Mouse (Mus musculus) liver, embryonic 13.5 days (tissue): Measurements from ENCODE around the gene Cd19. TPM values are rescaled to one million over a fixed set of nuclear protein-coding genes. Genes with fewer than 3 reads are reported as not detected.
"Not testable (repeated sequence)": the region's sequence is repeated elsewhere in the genome, so short reads cannot be mapped to it uniquely, and the experiment has no call there.

Experiments
- ATAC-seq: fragments of 200-750 bp; cut with Nextera tagmentation; 2 replicates; pipeline ENCODE4 v1.8.0; 2017; ENCODE audit warnings: low read depth, mild to moderate bottlenecking, moderate number of reproducible peaks, moderate library complexity
- DNase-seq: peaks from one replicate; pipeline ENCODE4 v3.0.0; 2022
- H3K27ac ChIP-seq: fragments of 300-500 bp; sonication (generic); 2 replicates; pipeline ENCODE4 v1.5.1; 2015; ENCODE audit warnings: moderate library complexity, mild to moderate bottlenecking, inconsistent platforms
- H3K27me3 ChIP-seq: fragments of 300-500 bp; sonication (generic); 2 replicates; pipeline ENCODE4 v1.6.1; 2015; ENCODE audit warnings: mild to moderate bottlenecking, inconsistent platforms
- H3K36me3 ChIP-seq: fragments of 300-500 bp; sonication (generic); 2 replicates; pipeline ENCODE4 v1.6.1; 2015; ENCODE audit warnings: mild to moderate bottlenecking, inconsistent platforms
- H3K4me1 ChIP-seq: fragments of 300-500 bp; sonication (generic); replicated peaks from 2 replicates; pipeline ENCODE4 v1.6.1; 2015; ENCODE audit warnings: inconsistent platforms
- H3K4me2 ChIP-seq: fragments of 300-500 bp; sonication (generic); 2 replicates; pipeline ENCODE4 v1.6.1; 2015; ENCODE audit warnings: inconsistent platforms, mild to moderate bottlenecking, moderate library complexity
- H3K4me3 ChIP-seq: fragments of 300-500 bp; sonication (generic); replicated peaks from 2 replicates; pipeline ENCODE4 v1.5.1; 2015; ENCODE audit warnings: mild to moderate bottlenecking, inconsistent platforms
- H3K9ac ChIP-seq: fragments of 300-500 bp; sonication (generic); 2 replicates; pipeline ENCODE4 v1.6.1; 2015; ENCODE audit warnings: mild to moderate bottlenecking, inconsistent platforms
- H3K9me3 ChIP-seq: fragments of 300-500 bp; sonication (generic); replicated peaks from 2 replicates; pipeline ENCODE4 v1.6.1; 2016; ENCODE audit warnings: inconsistent platforms
- WGBS: fragments of 180-500 bp; shearing (Covaris S2); methylation state at CpG from one replicate; pipeline ENCODE4 v1.1.7; 2015; ENCODE audit not compliant: insufficient replicate concordance; 5-methylcytosine and 5-hydroxymethylcytosine counted together
- polyA plus RNA-seq: library from polyadenylated mRNA; unstranded; fragments of >200 nt; fragmentation: Nextera tagmentation; extraction: Ambion mirVana; gene quantifications from 2 replicates; pipeline ENCODE4 v1.2.1, GENCODE M21; 2015

Gene Cd19
- polyA plus RNA-seq, 1 experiment from 2014 or later, result 0.23 TPM

- ATAC-seq (no peak), DNase-seq (no peak)
- no peak overlapping the region for H3K27ac ChIP-seq
- no peaks in the 10 kb centered on the region for H3K36me3 ChIP-seq
- WGBS, result 20% methylated on average over 2 of the region's 2 CpGs
- H3K9ac ChIP-seq, result no peak overlapping the region
- 0 out of 2 replicates have a peak, but pooled peaks cover 5% of the 10 kb centered on the region for H3K4me1 ChIP-seq
- no peaks in the 10 kb centered on the region for H3K9me3 ChIP-seq
- H3K4me2 ChIP-seq, result no peak overlapping the region
- H3K27me3 ChIP-seq, result no peaks in the 10 kb centered on the region
- H3K4me3 ChIP-seq, result no peak overlapping the region
Observed at GRCm38 (mm10) chr7:126416615-126417014, 1.9 kb upstream of the Cd19 start.

- ATAC-seq (no peak), DNase-seq (no peak)
- Histone ChIP-seq H3K27me3 (peaks cover 9% of the 10 kb centered on the region), H3K9me3 (no peaks in the 10 kb centered on the region), H3K4me2 (no peak overlapping the region), H3K4me3 (no peak overlapping the region), H3K36me3 (no peaks in the 10 kb centered on the region), H3K27ac (no peak overlapping the region), H3K4me1 (no peaks in the 10 kb centered on the region), H3K9ac (no peak overlapping the region)
- WGBS, result 73% methylated on average over 4 of the region's 4 CpGs
Observed at GRCm38 (mm10) chr7:126411061-126411460, 3.6 kb downstream of the Cd19 start.

GRCm38 (mm10) chr7:126408686-126409085, 6.0 kb downstream of the Cd19 start:
- Histone ChIP-seq H3K27ac (no peak overlapping the region), H3K4me1 (no peaks in the 10 kb centered on the region), H3K9ac (no peak overlapping the region), H3K27me3 (peaks cover 9% of the 10 kb centered on the region), H3K4me2 (no peak overlapping the region), H3K9me3 (no peaks in the 10 kb centered on the region), H3K36me3 (no peaks in the 10 kb centered on the region), H3K4me3 (no peak overlapping the region)
- ATAC-seq, result no peak
- no peak for DNase-seq
- WGBS, result 64% methylated on average over 2 of the region's 2 CpGs

- not testable (repeated sequence) for H3K9me3 ChIP-seq, H3K4me2 ChIP-seq, ATAC-seq, H3K27me3 ChIP-seq, H3K36me3 ChIP-seq, DNase-seq, H3K27ac ChIP-seq, H3K9ac ChIP-seq, H3K4me3 ChIP-seq
- H3K4me1 ChIP-seq, result peaks cover 11% of the 10 kb centered on the region
- WGBS, result 64% methylated on average over 8 of the region's 8 CpGs
Observed at GRCm38 (mm10) chr7:126402518-126402917, 12.2 kb downstream of the Cd19 start.

GRCm38 (mm10) chr7:126399548-126399947, 15.1 kb downstream of the Cd19 start:
- ATAC-seq, result no peak
- WGBS, result 5% methylated on average over 5 of the region's 5 CpGs

GRCm38 (mm10) chr7:126397822-126398221, 16.9 kb downstream of the Cd19 start:
- peaks cover 32% of the 10 kb centered on the region for H3K4me1 ChIP-seq
- no peaks in the 10 kb centered on the region for H3K9me3 ChIP-seq
- peaks cover 3% of the 10 kb centered on the region; the same call in 1 of the 2 replicates for H3K36me3 ChIP-seq
- WGBS, result 39% methylated on average over 4 of the region's 4 CpGs
- no peaks in the 10 kb centered on the region for H3K27me3 ChIP-seq
- H3K9ac ChIP-seq, result no peak overlapping the region
- DNase-seq, result no peak
- no peak overlapping the region for H3K4me3 ChIP-seq
- peak overlapping the region; percentile 64 for H3K4me2 ChIP-seq
- no peak for ATAC-seq
- H3K27ac ChIP-seq, result peak overlapping the region; percentile 58

More at GRCm38 (mm10) chr7:126399548-126399947, 15.1 kb downstream of the Cd19 start:
- no peak overlapping the region for H3K9ac ChIP-seq
- H3K4me2 ChIP-seq, result no peak overlapping the region
- H3K4me1 ChIP-seq, result peaks cover 31% of the 10 kb centered on the region
- peaks cover 3% of the 10 kb centered on the region; the same call in 1 of the 2 replicates for H3K36me3 ChIP-seq
- H3K27ac ChIP-seq, result no peak overlapping the region
- no peaks in the 10 kb centered on the region for H3K9me3 ChIP-seq
- no peak overlapping the region for H3K4me3 ChIP-seq
- no peaks in the 10 kb centered on the region for H3K27me3 ChIP-seq
- DNase-seq, result peak; percentile 69

GRCm38 (mm10) chr7:126397221-126397620, 17.5 kb downstream of the Cd19 start:
- Histone ChIP-seq H3K4me3 (peak overlapping the region; percentile 98), H3K9ac (peak overlapping the region; percentile 46), H3K36me3 (peaks cover 3% of the 10 kb centered on the region; the same call in 1 of the 2 replicates), H3K4me1 (peaks cover 32% of the 10 kb centered on the region), H3K9me3 (no peaks in the 10 kb centered on the region), H3K4me2 (peak overlapping the region; percentile 64), H3K27ac (peak overlapping the region; percentile 58), H3K27me3 (no peaks in the 10 kb centered on the region)
- peak; percentile 29 for DNase-seq
- 14% methylated on average over 6 of the region's 6 CpGs for WGBS
- peak; percentile 33; the same call in 1 of the 2 replicates for ATAC-seq

- Histone ChIP-seq H3K9me3 (no peaks in the 10 kb centered on the region), H3K36me3 (peaks cover 7% of the 10 kb centered on the region), H3K4me1 (peaks cover 32% of the 10 kb centered on the region), H3K27me3 (no peaks in the 10 kb centered on the region), H3K4me3 (peak within 1 kb of the TSS; percentile 98), H3K27ac (peak within 1 kb of the TSS; percentile 84), H3K4me2 (peak within 1 kb of the TSS; percentile 87), H3K9ac (peak within 1 kb of the TSS; percentile 96)
- DNase-seq (peak; percentile 95), ATAC-seq (peak; percentile 98)
- under 1% methylated on average over 59 of the region's 59 CpGs for WGBS
Observed at GRCm38 (mm10) chr7:126396298-126397119, 18.2 kb downstream of the Cd19 start, which contains the start of gene Nfatc2ip. Gene Nfatc2ip (minus strand): TSS chr7:126396737.

- Histone ChIP-seq H3K36me3 (peaks cover 49% of the 10 kb centered on the region), H3K4me1 (peaks cover 23% of the 10 kb centered on the region)
- not testable (repeated sequence) for H3K9me3 ChIP-seq, H3K4me2 ChIP-seq, DNase-seq, H3K27ac ChIP-seq, H3K27me3 ChIP-seq, ATAC-seq, H3K9ac ChIP-seq, H3K4me3 ChIP-seq
- 78% methylated on average over 7 of the region's 7 CpGs for WGBS
Observed at GRCm38 (mm10) chr7:126392086-126392884, 22.4 kb downstream of the Cd19 start.

GRCm38 (mm10) chr7:126388185-126388584, 26.5 kb downstream of the Cd19 start:
- Histone ChIP-seq H3K9ac (no peak overlapping the region), H3K4me2 (no peak overlapping the region), H3K36me3 (peaks cover 79% of the 10 kb centered on the region), H3K27ac (no peak overlapping the region), H3K9me3 (no peaks in the 10 kb centered on the region), H3K4me3 (no peak overlapping the region), H3K4me1 (peaks cover 4% of the 10 kb centered on the region), H3K27me3 (no peaks in the 10 kb centered on the region)
- 96% methylated on average over 1 of the region's 1 CpGs for WGBS
- DNase-seq (no peak), ATAC-seq (0 out of 2 replicates have a peak, but pooled peaks have one; percentile 29)

- no peak overlapping the region for H3K4me3 ChIP-seq
- no peak for ATAC-seq
- 61% methylated on average over 5 of the region's 5 CpGs for WGBS
Observed at GRCm38 (mm10) chr7:126383565-126383964, 31.1 kb downstream of the Cd19 start.

More at GRCm38 (mm10) chr7:126383565-126383964, 31.1 kb downstream of the Cd19 start:
- no peak for DNase-seq
- no peak overlapping the region for H3K27ac ChIP-seq
- peaks cover 4% of the 10 kb centered on the region for H3K4me1 ChIP-seq
- H3K27me3 ChIP-seq, result no peaks in the 10 kb centered on the region
- no peak overlapping the region for H3K4me2 ChIP-seq
- H3K36me3 ChIP-seq, result peaks cover 46% of the 10 kb centered on the region
- H3K9ac ChIP-seq, result no peak overlapping the region
- H3K9me3 ChIP-seq, result no peaks in the 10 kb centered on the region
